Mouse (Mus musculus): ENCODE measurements around the gene Tmtc1.

The Tmtc1 gene

DNA sequence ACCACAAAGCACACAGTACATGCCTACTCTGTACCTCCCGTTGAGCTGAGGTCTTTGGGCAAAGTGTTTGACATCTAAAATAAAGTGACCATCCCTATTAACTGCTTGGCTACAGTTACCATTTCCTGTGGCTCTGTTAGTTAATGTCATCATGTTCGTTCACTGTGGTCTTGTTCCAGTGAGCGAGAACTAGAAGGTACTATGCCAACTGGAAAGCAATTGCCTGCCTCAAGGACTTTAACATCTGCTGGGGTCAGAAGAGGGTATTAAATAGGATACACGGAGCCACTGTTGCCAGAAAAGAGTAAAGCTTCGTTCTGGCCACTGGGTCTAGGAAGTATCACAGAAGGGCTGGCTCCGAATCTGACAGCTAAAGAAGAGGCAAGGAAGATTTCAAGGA lies 23.8 kb downstream of the Tmtc1 start:
- no peak for DNase-seq (ENCODE audit: extremely low spot score)

GRCm38 (mm10) chr6:148416597-148416996 lies 27.6 kb downstream of the Tmtc1 start:
- DNase-seq (ENCODE audit: extremely low spot score), result no peak

GRCm38 (mm10) chr6:148413638-148414037 lies 30.6 kb downstream of the Tmtc1 start:
- DNase-seq (ENCODE audit: extremely low spot score), result no peak

DNA sequence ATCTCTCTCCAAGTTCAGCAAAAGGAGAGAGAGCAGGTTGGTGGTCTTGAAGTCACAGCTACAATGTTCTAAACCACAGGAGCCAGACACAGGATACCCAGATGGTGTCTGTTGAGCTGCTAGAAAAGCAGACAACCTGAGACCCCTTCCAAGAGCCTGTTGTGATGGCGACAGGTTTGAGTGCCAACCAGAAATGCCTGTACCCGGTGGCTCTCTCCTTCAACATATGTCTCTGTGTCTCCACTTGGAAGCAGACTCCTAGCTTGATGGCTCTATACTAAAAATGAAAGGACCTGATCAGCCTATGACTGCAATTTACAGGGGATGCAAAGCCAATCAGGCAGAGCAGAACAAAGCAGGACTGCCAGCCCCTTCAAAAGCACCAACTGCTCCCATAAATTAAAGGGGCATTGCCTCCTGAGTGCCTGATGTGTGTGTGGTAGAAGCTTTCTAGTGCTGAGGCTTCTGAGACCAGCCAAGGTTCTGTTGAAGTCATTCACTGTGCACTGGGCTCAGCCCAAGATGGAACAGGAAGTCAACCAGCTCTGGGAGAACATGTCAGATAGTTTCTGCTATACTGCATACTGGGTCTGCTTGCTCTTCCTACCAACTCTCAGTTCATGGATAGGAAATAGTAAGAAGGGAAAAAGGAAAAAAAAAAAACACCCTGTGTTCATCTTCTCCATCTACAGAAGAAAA lies 37.2 kb downstream of the Tmtc1 start:
- no peak for DNase-seq (ENCODE audit: extremely low spot score)

- no peak for DNase-seq (ENCODE audit: extremely low spot score)
Measured at GRCm38 (mm10) chr6:148405599-148405998, 38.6 kb downstream of the Tmtc1 start.

DNA sequence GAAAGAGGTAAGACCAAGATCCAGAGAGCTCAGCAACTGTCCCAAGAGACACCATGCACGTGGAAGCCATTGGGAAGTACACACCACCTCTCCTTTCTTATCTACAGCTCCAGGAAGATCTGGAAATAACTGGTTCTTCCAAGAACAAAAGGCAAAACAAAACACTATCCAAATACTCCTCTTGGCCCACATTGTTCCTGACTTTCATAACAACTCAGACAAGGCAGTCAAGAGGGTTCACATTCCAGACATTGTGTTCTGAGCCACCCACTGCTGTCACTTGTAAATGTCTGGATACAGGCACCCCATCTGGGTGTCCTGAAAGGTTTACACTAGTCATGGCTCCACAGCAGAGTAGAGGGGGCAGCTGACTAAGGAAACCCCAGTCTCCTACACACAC lies 39.7 kb downstream of the Tmtc1 start:
- no peak for DNase-seq (ENCODE audit: extremely low spot score)

- DNase-seq (ENCODE audit: extremely low spot score), result no peak
Measured at GRCm38 (mm10) chr6:148403761-148404160, 40.4 kb downstream of the Tmtc1 start.

GRCm38 (mm10) chr6:148401031-148401430 lies 43.2 kb downstream of the Tmtc1 start:
- DNase-seq (ENCODE audit: extremely low spot score), result no peak

DNA sequence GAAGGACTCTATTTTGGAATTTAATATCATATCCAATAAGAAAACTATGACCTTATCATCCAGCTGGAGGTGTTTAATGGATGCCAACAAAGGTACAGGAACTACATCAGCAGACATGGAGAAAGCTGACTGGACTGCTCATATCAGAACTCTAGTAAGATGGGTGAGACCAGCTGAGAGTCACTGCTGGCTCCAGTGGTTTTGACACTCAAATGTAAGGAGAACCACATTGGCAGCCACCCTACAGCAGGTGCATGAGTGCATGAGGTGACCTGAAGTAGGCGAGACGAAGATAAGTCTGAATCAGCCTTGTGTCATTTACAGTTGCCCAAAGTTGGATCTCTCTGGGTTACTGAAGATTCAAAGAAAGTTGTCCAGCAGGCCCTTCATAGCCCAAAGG lies 44.6 kb downstream of the Tmtc1 start:
- DNase-seq (ENCODE audit: extremely low spot score), result no peak

GRCm38 (mm10) chr6:148398888-148399287 lies 45.3 kb downstream of the Tmtc1 start:
- DNase-seq (ENCODE audit: extremely low spot score), result no peak

DNA sequence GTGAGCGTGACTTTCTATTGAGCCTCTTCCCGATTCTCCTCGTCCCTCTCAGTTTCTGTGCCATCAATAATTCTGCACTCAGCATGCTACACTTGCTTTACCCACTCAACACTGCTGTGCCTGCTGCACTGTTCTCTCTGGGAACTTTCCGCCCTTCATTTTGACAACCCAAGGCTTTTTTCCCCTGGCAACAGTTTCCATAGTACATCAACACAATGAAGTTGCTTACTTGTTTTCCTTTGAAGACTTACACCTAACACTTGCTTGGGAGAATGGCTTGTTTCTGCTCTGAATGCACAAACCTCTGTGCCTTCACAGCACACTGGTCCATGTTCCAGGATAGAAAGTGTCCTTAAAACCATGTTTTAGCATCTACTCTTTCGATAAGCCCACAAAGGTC lies 46.9 kb downstream of the Tmtc1 start:
- no peak for DNase-seq (ENCODE audit: extremely low spot score)

- DNase-seq (ENCODE audit: extremely low spot score), result no peak
Measured at GRCm38 (mm10) chr6:148395272-148395671, 48.9 kb downstream of the Tmtc1 start.

DNA sequence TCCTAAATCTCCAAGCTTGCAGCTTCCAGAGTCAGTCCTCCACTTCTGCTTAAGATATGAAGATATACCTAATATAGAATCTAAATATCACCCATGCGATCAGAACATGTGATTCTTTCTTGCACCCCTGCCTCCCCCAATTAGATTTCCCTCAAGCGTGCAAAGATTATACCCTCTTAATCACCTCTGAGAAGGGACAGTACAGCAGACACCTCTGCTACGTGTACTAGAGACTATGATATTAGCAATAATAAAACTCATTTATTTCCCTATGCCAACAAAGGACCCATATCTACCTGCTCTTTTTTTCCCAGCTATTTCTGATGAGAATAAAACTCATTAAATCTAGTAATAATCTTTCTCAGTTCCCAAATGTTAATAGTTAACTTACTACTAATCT lies 49.9 kb downstream of the Tmtc1 start:
- no peak for DNase-seq (ENCODE audit: extremely low spot score)

- DNase-seq (ENCODE audit: extremely low spot score), result no peak
Measured at GRCm38 (mm10) chr6:148392147-148392546, 52.0 kb downstream of the Tmtc1 start.

- no peak for DNase-seq (ENCODE audit: extremely low spot score)
Measured at GRCm38 (mm10) chr6:148391286-148391685, 52.9 kb downstream of the Tmtc1 start.

DNA sequence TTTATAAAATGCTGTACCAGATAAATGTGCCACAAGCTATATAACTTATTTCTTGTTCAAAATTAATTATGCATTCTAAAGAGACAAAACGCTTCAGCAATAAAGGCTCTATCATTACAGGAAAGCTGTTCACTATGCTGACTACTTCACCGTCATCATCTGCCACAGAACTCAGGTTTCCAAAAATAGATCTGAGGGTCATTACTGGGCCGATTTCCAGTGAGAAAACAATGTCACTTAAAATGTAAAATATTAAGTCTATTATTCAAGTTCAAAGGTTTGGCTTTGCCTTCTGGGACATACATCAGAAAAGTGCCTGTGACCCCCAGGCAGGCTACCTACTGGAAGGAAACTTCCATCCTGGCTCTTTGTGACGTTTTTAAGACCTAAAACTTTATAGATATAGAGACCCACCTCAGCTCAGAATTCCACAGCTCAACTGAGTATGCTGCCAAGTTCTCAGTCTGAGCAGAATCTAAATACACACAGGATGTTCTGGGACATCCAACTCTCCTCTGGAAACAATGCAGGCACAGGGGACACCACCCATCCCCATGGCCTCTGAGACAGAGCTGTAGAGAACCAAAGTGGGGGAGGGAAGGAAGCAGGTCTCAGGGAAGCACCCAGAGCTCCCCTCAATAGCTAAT lies 53.4 kb downstream of the Tmtc1 start:
- DNase-seq (ENCODE audit: extremely low spot score), result no peak

- no peak for DNase-seq (ENCODE audit: extremely low spot score)
Measured at GRCm38 (mm10) chr6:148387990-148388389, 56.2 kb downstream of the Tmtc1 start.

DNA sequence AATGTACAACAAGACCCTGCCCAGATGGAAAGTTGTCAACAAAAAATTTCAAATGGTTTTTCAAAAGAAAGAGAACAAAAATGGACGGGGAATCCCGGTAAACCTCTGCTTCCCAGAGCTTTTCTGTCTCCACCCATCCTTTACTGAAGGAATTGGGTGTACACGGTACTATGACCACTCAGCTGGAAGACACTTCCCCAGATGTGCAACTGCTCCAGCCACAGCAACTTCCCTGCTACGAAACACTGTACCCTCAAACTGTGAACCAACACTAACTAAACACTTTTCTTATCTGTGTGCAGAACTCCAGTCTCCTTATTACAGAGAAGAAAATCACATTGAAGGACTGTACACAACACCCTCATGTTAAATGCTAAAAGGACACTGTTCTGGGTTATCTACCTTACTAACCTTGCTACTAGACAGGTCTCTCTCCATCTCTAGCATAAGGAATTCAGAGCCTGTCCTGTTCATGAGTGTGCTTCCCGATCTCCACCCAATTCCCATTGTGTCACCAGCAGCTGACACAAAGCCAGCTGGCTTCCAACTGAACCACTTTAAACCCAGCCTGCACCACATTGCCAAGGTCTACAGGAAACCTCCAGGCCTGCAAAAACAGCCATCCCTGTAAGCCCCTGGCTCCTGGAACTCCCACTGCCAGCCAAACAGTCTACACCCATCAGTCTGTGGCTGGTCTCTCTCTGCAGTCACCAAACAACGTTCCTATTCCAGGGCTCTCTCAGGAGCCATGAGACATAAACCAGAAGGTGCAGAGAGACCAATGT lies 59.9 kb downstream of the Tmtc1 start:
- no peak for DNase-seq (ENCODE audit: extremely low spot score)

DNA sequence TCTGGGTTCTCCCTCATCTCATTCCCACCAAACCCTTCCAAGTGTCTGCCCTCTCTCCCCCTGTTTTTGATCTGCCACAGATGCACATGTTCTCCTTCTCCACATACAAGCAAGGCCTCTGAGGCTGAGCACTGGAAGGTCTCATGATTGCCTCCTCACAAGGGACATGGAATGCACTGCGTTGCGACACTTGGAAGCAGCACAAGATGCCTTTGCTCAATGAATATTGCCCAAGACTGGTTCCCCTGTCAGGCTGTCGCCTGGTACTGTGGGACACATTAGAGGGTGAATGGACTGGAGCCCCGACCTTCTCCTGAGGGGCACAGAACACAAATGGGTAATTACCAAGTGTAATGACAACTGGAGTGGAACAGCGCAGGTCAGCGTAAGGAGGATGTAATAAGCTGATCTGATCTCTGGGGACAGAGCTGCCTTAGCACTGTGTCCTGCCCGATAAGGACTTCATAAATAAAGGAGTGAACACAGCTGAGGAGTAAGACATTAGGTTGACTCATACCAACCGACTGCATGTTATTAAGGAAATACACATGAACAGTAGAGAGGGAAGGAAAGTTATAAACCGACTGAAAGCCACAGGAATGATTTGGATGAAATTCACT lies 62.9 kb downstream of the Tmtc1 start:
- DNase-seq (ENCODE audit: extremely low spot score), result no peak

DNA sequence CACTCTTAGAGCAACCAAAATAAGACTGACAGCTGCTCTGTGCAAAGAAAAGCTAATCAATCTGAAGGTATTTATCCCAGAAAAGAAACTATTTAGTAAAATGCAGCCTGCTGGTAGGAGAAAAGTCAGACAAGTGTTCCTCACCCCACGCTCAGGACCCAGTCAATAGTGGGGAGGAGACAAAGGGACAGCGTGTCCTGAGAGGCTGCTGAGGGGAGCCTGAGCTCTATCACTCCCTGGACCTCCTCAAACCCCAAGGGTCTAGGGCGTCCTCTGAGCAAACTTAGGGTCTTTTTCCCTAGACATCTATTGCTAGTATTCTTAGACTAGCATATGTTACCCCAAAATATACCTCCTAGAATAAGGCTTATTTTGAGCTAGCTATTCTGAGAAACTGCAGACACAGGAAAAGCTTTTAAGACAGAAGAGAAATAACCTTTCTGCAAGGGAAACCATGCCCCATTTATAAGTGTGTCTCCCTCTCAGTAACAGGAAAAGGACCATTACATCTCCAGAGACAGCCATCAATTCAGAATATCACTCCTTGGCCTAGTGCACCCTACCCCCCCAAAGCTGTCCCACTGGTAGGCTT lies 68.5 kb downstream of the Tmtc1 start:
- DNase-seq (ENCODE audit: extremely low spot score), result no peak

DNA sequence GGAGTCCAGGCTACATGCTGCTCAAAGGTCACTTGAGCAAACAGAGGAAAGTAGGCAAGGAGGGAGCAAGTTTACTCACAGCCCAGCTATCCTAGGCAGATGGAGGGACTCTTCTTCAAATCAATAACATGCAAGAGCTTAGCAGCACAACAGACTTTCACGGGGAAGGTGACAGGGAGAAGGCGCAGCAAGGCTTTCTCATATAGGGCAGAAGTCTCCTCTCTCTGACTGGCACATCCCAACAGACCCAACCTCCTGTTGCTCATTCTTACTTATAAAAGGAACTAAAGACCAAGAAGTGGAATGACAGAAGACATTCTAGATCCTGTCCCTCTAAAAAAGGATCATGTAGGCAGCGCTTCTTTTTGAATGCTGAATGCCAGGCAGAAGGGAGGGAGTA lies 69.2 kb downstream of the Tmtc1 start:
- DNase-seq (ENCODE audit: extremely low spot score), result no peak

DNA sequence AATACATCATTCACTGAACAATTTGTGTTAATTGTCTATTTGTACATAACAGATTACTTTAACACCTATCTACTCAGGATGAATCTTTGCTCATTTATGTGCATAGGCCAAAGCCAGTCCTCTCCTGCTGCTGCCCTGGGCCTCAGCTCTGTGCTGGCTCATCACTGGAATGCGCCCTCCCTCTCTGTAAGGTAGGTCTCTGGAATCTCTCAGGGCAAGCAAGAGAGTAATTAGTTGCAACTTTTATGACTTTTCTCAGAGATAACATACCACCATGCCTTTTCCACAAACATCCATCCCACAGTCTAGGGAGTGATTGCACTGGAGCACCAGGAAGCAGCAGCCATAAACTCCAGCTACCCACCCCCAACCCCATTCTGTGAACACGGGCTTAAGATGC lies 70.7 kb downstream of the Tmtc1 start:
- no peak for DNase-seq (ENCODE audit: extremely low spot score)

Measured in embryo, embryonic 9.5 days (tissue).